Mouse (Mus musculus) urinary bladder, adult 2 months (tissue): ENCODE results near the gene Hdac1. TPM values are rescaled to one million over a fixed set of nuclear protein-coding genes. Genes with fewer than 3 reads are reported as not detected.
"Not testable (repeated sequence)": the region's sequence is repeated elsewhere in the genome, so short reads cannot be mapped to it uniquely, and the experiment has no call there.

Source experiments
- DNase-seq: peaks from one replicate; pipeline ENCODE4 v3.0.0; 2022; ENCODE audit warnings: low spot score
- polyA plus RNA-seq: library from polyadenylated mRNA; depleted of rRNA; stranded (reverse); fragments of >200 nt; gene quantifications from 2 replicates; pipeline ENCODE4 v1.2.3, GENCODE M21; 2012

Gene Hdac1
- polyA plus RNA-seq, 1 experiment, result 112 TPM

DNA sequence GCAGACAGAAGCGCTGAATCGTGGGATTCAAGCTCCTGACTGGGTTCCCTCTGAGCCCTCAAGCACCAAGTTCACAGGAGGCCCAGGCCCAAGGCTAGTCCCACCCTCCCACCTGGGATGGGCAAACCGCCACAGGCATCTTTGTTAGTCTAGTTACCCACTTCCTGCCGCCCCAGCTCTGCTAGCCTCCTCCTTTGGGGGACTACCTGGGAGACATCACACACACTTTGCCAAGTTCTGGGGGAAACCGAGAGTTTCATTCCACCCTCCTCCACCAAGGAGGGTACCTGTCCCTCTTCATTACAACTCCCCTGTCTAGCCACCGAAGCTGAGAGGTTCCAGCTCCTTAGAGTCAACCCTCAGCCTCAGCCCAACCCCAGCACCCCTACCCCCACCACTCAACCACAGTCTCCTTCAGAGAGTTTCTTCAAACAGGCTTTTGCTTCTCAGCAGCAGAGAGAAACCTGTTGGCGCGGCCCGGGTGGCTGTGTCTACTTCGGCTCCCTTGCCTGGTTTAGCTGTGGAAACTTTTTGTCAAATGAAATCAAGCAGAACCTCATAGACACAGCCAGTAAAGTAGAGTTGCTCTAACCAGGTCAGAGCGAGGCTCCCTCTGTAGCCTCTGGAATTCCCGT is 15.9 kb upstream of the Hdac1 start:
- no peak for DNase-seq

DNA sequence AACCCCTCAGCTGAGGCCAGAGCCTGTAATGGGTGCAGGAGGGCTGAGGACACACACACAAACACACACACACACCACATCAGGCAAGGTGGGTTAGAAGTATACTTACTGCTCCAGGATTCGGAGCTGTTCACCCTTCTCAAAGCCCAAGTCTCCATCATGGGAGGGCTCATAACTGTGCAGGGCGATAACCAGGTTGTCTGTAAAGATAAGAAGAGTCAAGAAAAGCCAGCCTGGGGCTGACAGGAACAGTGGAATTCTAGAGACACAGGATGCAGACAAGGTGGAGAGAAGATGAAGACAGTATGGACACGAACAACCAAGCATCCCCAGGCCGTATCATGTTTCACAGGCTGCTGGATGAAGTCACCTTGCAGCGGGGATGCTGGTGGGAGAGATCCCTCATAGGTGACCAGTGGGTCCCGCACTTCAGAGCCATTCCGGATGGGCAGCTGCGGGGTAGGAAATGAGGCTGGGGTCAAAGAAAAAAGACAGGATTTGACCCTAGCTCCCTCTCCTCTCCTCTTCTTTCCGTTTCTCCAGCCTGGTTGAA is 14.8 kb upstream of the Hdac1 start:
- DNase-seq, result no peak

DNA sequence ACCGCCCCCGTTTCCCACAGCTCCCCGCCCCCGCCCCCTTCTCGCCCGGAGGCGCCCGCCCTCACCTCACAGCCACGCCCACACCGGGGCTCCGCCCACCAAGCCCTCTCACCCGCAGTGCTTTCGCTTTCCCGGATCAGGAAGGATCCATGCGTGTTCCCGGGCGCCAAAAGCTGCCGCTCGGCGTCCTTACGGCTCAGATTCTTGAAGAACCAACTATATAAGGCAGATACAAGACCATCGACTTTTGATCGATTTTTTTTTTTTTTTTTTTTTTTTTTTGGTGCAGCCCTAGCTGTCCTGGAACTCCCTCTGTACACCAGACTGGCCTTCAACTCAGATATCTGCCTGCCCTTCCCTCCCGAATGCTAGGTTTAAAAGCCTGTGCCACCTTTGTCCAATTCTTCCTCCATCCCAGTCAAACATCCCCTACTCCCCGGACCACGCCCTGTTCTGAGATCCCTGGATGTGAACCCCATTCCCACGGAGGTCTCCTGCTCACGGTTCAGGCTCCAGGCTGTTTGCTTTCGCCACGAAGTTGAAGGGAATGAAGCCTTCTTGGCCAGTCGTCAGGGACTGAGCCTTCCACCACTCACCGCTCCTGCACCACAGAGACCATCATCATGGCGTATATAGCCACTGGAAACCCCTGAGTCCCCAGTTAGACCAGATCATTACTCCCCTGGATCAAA is 14.2 kb upstream of the Hdac1 start:
- peak; percentile 78 for DNase-seq

DNA sequence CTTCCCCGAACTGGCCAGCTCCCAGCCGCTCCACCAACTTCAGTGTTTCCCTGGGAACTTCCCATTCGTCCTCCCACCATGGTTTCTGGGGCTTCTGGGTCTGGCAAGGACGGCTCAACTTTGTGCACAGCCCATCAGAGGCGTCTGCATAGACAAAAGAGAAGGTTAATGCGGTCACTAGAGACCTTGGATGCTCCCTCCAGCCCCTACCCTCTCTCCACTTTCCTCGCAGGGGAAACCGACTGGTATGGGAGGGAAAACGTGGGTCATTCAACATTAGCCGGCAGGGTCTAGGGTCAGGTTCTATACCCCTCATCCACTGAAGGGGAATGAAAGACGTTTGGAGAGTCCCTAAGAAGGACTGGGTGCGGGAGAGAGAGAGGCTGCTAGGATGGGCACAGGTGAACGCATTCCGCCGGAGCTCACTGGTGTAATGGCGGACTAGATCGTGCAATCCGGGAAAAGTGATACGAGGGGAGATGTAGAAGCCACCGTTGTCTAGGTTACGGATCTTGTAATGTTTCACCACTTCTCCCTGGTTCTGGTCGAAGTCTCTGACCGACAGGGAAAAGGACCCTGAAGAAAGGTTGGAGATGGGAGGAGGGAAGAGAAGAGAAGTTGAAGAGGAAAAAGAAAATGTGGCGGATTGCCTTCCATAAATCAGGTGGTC is 13.5 kb upstream of the Hdac1 start:
- DNase-seq, result no peak

DNA sequence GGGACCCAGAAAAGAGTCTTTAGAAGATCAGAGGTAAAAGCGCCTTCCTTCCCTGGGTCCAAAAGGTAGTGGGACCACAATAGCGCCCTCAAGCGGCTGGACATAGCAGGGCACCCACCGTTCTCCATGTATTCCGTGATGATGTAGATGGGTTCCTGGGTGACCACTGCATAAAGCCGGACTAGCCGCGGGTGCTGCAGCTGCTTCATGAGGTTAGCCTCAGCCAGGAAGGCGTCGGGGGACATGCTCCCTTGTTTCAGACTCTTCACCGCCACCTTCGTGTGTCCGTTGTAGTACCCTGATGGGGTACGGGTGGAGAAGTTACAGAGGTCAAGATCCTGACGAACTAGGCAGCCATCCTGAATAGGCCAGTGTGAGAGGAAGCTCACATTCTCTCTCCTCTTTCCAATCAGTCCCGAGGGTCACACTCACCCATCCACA is 12.9 kb upstream of the Hdac1 start:
- DNase-seq, result no peak

DNA sequence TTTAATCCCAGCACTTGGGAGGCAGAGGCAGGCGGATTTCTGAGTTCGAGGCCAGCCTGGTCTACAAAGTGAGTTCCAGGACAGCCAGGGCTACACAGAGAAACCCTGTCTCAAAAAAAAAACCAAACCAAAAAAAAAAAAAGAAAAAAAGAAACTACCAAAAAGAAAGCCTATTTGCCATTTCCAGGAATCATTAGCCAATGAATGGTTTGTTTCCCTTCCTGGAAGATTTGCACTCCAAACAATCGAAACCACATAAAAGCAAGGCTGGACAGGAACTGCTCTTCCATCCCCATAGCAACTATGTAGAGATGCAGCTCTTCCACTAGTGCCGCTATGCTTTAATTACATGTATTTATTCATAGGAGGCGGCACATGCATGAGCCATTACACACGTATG is 12.0 kb upstream of the Hdac1 start:
- DNase-seq, result not testable (repeated sequence)

GRCm38 (mm10) chr4:129550295-129550694 is 7.8 kb upstream of the Hdac1 start:
- no peak for DNase-seq

GRCm38 (mm10) chr4:129549306-129549705 is 6.8 kb upstream of the Hdac1 start:
- DNase-seq, result no peak

DNA sequence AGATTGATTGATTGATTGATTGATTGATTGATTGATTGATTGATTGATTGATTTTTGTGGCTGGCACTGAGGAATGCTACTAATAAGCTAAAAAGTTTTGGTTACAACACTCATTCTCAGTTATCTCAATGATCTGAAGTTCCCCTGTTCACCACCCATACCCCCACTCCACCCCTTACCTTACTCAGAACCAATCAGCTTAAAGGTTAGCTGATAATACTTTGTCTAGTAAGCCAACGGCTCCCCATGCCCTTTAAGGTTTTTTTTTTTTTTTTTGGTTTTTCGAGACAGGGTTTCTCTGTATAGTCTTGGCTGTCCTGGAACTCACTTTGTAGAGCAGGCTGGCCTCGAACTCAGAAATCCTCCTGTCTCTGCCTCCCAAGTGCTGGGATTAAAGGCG is 5.1 kb upstream of the Hdac1 start:
- not testable (repeated sequence) for DNase-seq

DNA sequence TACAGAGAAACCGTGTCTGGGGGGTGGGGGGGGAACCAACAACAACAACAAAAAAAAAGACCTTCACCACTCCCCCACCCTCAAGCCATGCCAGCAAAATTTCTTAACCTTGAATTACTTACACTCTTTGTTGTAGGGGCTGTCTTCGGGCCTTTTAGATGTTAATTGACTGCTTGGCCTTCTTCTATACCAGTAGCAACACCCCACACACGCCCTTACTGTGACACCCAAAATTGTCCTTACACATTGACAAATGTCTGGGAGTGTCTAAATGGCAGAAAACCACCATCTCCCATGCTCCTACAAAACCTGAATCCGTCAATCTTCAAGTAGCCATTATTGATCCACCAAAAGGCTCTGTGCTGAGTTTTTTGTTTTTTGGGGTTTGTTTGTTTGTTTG is 1.6 kb upstream of the Hdac1 start:
- DNase-seq, result no peak

DNA sequence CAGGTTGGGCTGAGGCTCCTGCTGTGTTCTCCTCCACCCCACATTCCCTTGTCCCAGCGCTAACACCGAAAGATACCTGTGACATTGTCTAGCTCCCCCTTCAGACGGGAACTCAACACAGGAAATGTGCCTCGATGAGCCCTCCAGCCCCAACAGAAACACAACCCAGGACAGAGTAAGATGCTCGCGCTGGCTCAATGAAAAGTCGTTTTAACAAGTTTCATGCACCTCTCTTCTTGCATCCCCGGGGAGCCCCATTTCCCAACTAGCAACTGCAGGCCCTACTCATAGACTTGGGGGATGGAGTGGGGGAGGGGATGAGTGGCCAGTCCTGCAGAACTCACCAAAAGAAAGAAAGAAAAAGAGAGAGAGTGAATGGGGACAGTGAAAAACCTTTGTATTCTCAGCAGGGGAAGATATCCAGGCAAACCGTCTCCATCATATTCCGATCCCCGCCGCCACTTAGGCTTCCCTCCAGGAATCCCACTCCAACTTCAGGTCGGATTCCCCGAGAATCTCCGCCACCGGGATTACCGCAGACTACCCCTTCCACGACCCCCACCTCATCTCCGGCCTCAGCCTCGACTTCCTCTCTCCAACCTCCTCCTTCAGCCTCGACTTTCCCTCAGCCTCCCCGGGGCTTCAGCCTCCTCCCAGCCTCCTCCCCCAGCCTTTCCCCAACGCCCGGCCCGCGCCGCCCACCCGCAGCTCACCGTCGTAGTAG is 483 bp downstream of the Hdac1 start:
- DNase-seq, result no peak

- no peak for DNase-seq
These were observed 2.5 kb downstream of the Hdac1 start for GRCm38 (mm10) chr4:129540012-129540411.

DNA sequence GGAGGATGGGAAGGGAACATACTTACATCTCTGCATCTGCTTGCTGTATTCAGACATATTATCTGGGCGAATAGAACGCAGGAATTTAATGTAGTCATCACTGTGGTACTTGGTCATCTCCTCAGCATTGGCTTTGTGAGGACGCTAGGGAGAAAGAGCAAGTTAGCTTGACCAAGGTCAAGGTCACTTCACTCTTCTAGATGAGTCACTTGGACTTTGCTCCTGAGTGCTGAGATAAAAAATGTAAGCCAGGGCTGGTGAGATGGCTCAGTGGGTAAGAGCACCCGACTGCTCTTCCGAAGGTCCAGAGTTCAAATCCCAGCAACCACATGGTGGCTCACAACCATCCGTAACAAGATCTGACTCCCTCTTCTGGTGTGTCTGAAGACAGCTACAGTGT is 13.6 kb downstream of the Hdac1 start:
- not testable (repeated sequence) for DNase-seq

DNA sequence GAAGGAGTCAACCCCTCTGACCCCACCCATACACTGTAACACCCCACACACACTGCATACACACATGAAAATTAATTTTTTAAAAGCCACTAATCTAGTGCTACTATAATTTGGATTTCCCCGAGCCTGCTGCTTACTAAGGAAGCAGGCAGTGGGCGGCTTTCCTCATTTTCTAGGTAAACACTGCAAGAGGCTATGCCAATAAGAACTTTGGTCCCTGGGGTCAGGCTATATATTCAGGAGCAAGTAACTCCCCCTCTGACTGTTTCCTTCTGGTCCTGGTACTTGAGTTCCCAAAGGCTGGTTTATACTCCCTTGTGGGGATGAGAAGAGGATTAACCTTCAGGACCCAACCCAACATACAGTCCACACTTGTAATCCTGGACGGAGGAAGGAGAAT is 16.6 kb downstream of the Hdac1 start:
- DNase-seq, result no peak

- DNase-seq, result no peak
These were observed 17.2 kb downstream of the Hdac1 start for GRCm38 (mm10) chr4:129525338-129525737.

- no peak for DNase-seq
These were observed 24.0 kb downstream of the Hdac1 start for GRCm38 (mm10) chr4:129518519-129518918.

DNA sequence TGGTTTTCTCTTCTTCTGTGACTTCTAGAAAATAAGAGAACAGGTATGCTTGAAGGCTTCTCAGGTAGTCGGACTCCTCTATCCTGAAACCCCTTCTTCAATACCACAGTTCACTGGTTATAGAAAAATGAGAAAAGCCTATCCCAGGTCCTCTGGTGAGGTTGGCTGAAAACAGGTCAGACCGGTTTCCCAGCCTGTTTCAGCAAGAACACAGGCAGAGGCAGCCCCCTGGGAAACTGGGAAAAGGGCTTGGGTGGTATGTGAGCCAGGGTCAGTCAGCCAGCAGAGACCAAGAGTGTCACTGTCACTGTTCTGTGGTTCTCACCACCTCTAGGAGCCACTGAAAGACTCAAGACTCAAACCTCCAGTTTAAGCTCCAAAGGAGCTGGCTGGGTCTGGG is 25.6 kb downstream of the Hdac1 start:
- DNase-seq, result no peak

GRCm38 (mm10) chr4:129514300-129514898 is 28.1 kb downstream of the Hdac1 start:
- DNase-seq, result peak; percentile 49

GRCm38 (mm10) chr4:129513891-129514290 is 28.6 kb downstream of the Hdac1 start:
- no peak for DNase-seq

- DNase-seq, result peak; percentile 84
These were observed 29.3 kb downstream of the Hdac1 start, which contains the start of gene Marcksl1 for GRCm38 (mm10) chr4:129513086-129513767. TSS of gene Marcksl1 (plus strand) at chr4:129513581.
